13 mouse cellular contexts compared by ENCODE assay signal in the genomic region with DNA sequence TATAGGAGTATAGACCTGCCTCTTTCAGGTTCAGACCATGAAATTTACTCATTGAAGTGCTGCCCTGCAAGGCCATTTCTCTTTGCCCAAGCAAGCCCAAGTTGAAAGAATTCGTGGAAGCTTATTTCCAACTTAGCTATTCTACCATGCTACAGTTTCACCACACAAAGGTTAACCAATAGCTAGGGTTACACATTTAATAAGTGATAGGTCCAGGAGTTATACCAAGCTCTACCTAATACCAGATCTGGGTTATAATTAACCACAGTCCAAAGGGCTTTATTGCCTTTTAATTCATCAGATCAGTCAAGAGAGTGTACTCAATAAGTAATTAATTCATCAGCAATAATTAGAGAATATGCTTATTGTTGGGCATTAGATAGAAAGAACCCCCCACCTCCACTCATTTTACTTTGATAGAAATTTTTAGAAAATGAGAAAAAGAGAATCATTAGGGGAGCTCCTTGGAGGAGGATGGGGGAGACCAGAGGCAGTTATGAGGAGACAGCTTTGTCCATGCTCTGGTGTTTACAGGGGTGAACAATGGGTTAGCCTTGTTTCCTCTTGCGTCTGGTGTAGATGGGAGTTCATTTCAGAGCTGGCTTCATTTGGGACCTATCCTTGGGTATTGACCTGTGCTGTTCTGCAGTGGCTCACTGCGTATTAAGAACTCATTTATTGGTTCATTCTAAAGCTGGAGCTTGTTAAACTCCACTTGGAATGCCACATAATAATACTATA.
"Had no signal": no experiment of that assay in that cellular context is flagged by ENCODE, and none has a peak within 500 bp of the region (broad histone marks: within the 10 kb centered on the region; RNA-seq: fewer than 3 reads in every experiment).

No protein-coding gene starts in this region.

- H3K9ac ChIP-seq: liver, embryonic 15.5 days; midbrain, embryonic 13.5 days; neural tube, embryonic 12.5 days had no signal

- ATAC-seq: inflammation-experienced regulatory T-cells, adult 6 months; intestine, postnatal 0 days; lung, postnatal 0 days; midbrain, embryonic 13.5 days had no signal

- H3K4me2 ChIP-seq: liver, embryonic 15.5 days; midbrain, embryonic 13.5 days; neural tube, embryonic 12.5 days had no signal

- H3K9me3 ChIP-seq: liver, embryonic 15.5 days; midbrain, embryonic 13.5 days; neural tube, embryonic 12.5 days had no signal

- H3K4me1 ChIP-seq: liver, embryonic 15.5 days; midbrain, embryonic 13.5 days; neural tube, embryonic 12.5 days had no signal

- H3K36me3 ChIP-seq: liver, embryonic 15.5 days; midbrain, embryonic 13.5 days; neural tube, embryonic 12.5 days had no signal

- DNase-seq: liver; lung, adult 2 months; lung, postnatal 36 days; thymus, postnatal 4 days had no signal

- H3K27ac ChIP-seq: left cerebral cortex, adult 2 months; liver, embryonic 15.5 days; midbrain, embryonic 13.5 days; neural tube, embryonic 12.5 days; stomach, postnatal 0 days had no signal

- H3K4me3 ChIP-seq: left cerebral cortex, adult 2 months; liver, embryonic 15.5 days; midbrain, embryonic 13.5 days; myocyte; neural tube, embryonic 12.5 days had no signal

- H3K27me3 ChIP-seq: liver, embryonic 15.5 days; midbrain, embryonic 13.5 days; neural tube, embryonic 12.5 days had no signal
